14 mouse cellular contexts compared by ENCODE assay signal in genomic region chrY:90717496-90717895, GRCm38 (mm10). TPM values are rescaled to one million over a fixed set of nuclear protein-coding genes. Genes with fewer than 3 reads are reported as not detected.
"Had no signal": no experiment of that assay in that cellular context is flagged by ENCODE, and none has a peak within 500 bp of the region (broad histone marks: within the 10 kb centered on the region; RNA-seq: fewer than 3 reads in every experiment).

No protein-coding gene starts in this region.

RNA-seq across cellular contexts. Expression of gene Gm21860, which starts 37.1 kb away (rescaled TPM):
- total RNA-seq: layer of hippocampus, adult 18-20 months; layer of hippocampus, postnatal 36 days; left cerebral cortex, postnatal 4 days; liver, adult 2 months; megakaryocyte progenitor cell, adult 5-6 weeks; midbrain, postnatal 0 days had no signal
- polyA plus RNA-seq: intestine, embryonic 14.5 days; kidney, postnatal 0 days; limb, embryonic 13.5 days; liver, adult 2 months; liver, embryonic 14.5 days; lung, embryonic 16.5 days; midbrain, embryonic 13.5 days; midbrain, postnatal 0 days; neural tube, embryonic 14.5 days; stomach, postnatal 0 days had no signal
